Mouse (Mus musculus): ENCODE data around the gene Ddx39b.

Ddx39b gene

DNA sequence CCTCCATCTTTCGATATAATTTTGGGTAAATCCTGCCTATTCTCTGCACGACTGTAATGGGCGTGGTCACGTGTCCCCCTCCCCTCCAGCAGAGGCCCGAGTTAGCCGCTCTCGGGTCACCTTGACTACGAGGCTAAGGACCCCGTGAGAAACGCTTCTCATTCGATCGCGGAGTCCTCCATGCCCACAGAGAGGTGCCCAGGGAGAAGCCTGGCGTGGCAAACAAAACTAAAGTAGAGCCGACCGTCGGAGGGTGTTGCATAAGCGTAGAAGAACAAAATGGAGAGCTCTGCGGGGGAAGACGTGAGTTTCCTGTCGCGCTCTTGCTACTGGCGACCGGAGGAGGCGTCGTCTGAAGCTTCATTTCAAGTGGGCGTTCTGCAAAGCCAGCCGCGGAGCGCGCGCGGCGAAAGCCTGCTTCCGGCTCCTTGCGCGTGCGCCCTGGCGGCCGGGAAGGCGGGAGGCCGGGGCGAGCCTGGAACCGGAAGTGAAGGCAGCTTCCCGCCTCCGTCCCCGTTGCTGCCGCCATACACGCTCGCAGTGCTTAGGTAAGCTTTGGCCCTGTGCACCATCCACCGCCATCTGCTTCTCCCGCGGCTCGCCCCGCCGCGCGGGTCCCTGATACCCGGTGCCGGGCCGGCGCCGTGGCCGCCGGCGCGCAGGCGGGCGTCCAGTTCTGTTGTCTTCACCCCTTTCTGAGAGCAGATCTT lies at the start of gene Ddx39b:
Gene Ddx39b, plus strand, starts transcription at position 442 of the 710 bp plus-strand sequence.
- peak; percentile 91 for DNase-seq (ENCODE audit: low spot score)

DNA sequence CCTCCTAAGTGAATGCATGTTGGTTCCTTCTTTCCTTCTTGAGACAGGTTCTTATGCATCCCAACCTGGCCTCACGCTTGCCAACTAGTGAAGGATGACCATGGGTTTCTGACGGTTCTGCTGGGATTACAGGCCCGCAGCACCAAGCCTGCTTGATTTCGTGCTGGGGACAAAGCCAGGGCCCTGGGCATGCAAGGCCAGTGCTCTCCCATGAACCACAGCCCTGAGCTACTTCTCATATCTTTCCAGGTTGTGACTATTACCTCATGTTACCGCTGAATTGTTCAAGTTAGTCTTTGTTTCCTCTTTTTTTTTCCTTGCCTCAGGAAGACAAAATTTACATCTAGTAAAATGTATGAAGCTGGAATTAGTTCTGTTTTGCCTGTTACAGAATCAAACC lies 48.6 kb upstream of the Ddx39b start:
- no peak for DNase-seq (ENCODE audit: low spot score)

DNA sequence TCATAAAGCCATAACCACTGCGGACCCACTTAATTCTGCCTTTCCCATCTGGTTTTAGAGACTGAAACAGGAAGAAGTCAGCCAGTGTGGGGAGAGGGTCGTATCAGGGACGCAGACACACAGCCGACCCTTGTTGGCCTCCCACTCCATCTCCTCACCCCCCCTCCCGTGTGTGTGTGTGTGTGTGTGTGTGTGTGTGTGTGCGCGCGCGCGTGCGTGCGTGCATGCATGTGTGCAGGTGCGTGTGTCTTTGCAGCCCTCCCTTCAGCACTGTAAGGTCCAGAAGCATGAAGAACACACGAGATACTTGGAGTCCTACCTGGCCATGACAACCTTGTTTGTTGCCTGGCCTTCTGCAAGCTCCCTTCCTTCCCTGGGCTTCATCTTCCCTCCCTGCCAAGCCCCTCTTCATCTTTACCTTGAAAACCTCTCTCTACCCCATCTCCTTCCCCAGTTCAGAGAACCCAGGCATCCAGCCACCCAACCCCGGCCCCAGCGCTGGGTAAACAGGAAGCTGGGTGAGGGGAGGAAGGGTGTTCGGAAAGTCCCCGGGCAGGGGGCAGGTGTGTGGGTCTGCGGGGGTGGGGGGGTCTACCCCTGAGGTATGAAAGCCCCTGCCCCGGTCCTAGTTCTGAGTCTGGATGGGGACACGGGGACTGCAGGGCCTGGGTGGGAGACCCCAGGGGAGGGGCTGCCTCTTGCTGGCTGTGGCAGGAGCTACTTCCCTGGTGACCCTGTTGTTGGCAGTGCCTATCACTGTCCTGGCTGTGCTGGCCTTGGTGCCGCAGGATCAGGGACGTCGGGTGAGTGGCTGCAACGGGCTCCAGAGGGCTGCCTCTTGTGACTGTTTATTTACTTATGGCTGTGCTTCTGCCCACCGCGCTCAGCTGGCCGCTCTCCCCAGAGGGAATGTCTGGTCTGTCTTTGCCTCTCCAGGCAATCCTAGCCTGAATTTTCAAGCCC lies 47.4 kb upstream of the Ddx39b start, which contains the start of gene Ltb:
Gene Ltb, plus strand, starts transcription at position 559 of the 963 bp plus-strand sequence.
- DNase-seq (ENCODE audit: low spot score) = no peak

DNA sequence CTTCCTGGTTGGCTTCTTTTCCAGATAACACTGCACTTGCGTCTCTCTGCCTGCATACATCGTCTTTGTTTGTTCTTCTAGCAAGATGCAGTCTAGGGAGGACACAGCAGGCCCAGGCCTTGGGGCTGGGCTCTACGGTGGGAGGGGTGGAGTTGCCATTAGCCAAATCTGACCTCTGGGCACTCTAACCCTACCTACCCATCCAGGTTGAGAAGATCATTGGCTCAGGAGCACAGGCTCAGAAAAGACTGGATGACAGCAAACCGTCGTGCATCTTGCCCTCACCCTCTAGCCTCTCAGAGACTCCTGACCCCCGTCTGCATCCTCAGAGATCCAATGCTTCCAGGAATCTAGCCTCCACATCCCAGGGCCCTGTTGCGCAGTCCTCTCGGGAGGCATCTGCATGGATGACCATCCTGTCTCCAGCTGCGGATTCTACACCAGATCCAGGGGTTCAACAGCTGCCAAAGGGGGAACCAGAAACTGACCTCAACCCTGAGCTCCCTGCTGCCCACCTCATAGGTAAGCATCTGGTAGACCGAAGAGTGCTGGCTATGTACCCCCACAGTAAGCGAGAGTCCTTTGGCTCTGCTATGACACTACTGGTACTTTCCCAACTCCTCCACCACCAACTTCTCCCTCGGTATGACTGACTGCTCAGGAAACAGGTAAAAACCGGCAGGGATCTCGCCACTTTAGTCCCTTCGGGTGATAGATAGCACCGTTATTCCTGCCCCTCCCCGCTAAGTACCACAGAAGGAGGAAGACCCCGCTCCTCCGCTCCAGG lies 46.5 kb upstream of the Ddx39b start:
- DNase-seq (ENCODE audit: low spot score) = no peak

DNA sequence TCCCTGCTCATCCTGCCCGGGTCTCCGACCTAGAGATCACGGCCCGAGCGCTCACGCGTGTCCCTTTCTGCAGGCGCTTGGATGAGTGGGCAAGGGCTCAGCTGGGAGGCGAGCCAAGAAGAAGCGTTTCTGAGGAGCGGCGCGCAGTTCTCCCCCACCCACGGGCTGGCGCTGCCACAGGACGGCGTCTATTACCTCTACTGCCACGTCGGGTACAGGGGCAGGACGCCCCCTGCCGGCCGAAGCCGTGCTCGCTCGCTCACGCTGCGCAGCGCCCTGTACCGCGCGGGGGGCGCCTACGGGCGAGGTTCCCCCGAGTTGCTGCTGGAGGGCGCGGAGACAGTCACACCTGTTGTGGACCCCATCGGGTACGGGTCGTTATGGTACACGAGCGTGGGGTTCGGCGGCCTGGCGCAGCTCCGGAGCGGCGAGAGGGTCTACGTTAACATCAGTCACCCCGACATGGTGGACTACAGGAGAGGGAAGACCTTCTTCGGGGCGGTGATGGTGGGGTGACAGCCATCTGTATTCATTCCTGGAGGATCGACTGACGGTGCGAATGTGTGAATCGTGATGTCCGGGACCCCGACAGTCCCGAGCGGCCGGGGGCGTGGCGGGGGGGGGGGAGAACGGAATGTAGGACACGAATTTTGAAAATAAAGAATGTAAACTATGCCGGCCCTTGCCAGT lies 45.8 kb upstream of the Ddx39b start:
- no peak for DNase-seq (ENCODE audit: low spot score)

DNA sequence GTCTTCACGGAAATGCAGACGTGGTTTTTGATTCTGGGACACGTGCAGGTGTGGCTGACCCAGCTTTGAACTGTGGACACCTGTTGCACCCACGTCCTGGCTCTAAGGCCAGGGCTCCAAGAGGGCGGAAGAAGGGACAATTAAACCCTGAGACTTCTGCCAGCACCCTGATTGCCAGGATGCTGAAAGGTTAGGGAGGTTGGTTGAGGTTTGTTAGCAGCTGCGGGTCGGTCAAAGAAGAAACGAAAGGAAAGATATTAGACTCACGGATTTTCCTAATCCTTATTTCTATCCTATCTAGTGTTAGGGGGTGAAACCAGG lies 45.3 kb upstream of the Ddx39b start:
- DNase-seq (ENCODE audit: low spot score) = no peak

DNA sequence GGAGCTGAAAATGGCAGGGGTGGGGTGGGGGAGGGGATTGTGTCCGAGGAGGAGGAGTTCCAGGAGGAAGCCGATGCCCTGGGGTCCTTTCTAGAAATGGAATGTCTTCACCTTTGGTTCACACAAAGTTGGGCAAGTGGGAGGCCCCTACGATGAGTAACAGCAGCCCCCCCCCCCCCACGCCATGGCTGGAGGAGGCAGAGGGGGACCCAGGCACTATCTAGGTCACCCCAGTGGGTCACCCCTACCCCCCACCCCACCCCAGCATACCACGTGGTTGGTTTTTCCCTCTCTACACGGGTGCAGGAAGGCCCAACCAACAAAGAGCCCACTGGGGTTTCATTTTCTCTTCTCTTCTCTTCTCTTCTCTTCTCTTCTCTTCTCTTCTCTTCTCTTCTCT lies 44.4 kb upstream of the Ddx39b start:
- no peak for DNase-seq (ENCODE audit: low spot score)

DNA sequence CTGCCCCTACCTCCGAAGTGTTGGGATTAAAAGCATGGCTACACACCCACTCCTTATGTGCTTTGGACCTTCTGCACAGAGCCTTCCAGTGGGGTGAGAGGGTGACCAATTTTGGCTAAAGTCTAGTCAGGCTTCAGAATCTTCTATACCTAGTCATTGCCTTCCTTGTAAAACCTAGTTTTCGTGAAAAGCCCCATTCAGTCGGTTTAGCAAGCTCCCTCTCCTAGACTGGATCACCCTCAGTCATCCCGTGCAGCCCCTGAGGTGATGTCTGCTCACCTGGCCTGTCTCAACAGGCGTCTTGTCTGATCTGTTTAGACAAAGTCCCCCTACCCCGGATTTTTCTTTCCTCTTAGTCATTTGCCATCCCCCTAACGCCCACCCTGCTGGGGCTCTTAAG lies 43.5 kb upstream of the Ddx39b start:
- no peak for DNase-seq (ENCODE audit: low spot score)

DNA sequence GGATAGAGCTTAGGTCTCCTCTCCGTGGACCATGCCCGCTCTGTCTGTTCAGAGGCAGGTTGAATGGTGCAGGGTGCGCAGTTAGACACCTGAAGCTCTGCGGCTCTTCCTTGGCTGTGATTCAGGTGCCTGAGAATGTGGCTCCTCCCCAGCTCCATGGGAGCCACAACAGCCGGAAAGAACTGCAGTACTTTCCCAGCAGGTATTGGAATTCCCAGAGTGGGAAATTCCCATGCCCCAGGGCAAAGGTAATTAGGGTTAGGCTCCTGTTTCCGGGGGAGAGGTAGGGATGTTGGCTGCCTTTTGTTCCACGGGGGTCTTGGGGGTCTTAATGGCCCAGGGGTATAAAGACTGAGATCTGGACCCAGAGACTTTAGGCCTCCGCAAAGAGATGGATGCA lies 42.6 kb upstream of the Ddx39b start:
- DNase-seq (ENCODE audit: low spot score) = no peak

DNA sequence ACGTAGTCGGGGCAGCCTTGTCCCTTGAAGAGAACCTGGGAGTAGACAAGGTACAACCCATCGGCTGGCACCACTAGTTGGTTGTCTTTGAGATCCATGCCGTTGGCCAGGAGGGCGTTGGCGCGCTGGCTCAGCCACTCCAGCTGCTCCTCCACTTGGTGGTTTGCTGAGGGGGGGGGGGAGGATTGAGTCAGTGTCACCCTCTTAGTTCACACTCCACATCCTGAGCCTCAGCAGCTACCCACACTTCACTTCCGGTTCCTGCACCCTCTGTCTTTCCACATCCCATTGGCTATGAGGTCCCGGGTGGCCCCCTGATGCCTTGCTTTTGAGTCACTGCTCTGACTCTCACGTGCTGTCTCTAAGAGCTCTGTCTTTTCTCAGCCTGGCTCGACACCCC lies 41.1 kb upstream of the Ddx39b start:
- no peak for DNase-seq (ENCODE audit: low spot score)

DNA sequence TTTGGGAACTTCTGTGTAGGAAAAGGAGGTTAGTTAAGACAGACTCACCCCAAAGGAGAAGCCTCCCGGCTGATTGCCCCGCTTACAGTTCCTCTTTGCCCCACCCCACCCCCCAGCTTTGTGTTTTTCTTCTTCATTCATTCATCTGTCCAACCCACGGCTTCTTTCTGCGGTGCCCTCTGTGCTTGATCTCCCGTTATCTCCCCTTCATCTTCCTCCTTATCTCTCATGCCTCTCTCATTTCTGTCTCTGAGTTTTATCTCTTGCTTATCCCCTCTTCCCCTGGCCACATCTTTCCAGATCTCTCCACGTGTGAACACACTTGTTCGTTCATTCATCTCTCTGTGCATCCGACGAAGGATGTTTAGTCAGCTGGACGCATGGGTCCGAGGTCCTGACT lies 40.4 kb upstream of the Ddx39b start:
- DNase-seq (ENCODE audit: low spot score) = no peak

DNA sequence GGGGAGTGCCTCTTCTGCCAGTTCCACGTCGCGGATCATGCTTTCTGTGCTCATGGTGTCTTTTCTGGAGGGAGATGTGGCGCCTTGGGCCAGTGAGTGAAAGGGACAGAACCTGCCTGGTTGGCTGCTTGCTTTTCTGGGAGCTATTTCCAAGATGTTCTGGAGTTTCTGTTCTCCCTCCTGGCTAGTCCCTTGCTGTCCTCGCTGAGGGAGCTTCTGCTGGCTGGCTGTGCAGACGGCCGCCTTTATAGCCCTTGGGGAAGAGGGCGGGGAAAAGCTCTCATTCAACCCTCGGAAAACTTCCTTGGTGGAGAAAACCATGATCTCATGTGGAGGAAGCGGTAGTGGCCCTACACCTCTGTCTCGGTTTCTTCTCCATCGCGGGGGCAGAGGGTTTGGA lies 39.8 kb upstream of the Ddx39b start, which contains the start of gene Tnf:
Gene Tnf, minus strand, starts transcription at position 221 of the 400 bp plus-strand sequence.
- DNase-seq (ENCODE audit: low spot score) = no peak

DNA sequence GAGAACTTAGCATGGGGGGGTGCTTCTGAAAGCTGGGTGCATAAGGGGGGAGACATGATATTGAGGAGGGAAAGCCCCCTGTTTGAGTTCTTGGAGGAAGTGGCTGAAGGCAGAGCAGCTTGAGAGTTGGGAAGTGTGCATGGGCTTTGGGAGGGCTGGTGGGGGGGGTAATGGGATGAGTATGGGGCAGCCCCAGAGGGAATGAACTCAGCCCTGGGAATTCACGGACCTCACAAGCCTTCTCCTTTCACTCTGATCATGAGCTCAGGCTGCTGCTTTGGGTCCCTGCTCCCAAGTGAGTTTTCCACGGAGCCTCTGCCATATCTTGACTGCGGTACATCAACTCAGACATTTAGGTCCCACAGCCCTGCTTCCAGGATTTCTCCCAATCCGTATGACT lies 39.1 kb upstream of the Ddx39b start:
- DNase-seq (ENCODE audit: low spot score) = no peak

DNA sequence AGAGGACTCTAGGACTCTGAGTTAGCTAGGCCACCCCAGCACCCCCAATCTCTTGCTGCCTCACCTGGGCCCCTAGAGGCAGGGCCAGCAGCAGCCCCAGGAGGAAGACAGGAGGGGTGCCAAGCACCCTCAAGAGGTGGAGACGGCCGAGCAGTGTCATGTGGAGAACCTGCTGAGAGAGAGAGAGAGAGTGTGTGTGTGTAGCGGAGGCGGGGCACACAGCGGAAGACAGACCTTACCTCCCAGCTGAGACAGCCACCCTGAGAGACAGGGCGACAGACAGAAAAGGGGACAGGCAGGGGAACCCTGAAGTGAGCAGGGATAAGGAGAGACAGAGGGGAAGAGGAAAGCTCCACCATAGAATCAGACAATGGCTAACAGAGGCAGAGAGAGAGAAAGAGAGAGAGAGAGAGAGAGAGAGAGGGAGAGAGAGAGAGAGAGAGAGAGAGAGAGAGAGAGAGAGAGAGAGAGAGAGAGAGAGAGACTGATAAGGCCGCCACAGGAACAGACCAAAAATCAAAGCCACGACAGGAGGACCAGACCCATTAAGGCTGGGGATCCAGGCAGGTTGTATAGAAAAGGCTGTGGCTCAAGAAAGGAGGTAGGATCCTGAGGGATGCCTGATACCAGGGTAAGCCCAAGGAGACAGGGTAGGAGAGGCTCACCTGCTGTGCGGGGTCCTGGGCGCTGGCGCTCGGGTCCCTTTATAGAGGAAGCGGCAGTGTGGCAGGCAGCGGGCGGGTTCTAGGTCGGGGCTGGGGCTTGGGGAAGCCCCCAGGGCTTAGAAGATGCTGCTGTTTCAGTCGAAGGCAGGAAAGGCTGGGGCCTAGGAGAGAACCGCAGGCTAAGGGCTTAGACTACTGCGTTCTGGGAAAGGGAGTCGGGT lies 36.8 kb upstream of the Ddx39b start, which contains the start of gene Lta:
Gene Lta, minus strand, starts transcription at position 858 of the 886 bp plus-strand sequence.
- DNase-seq (ENCODE audit: low spot score) = no peak

DNA sequence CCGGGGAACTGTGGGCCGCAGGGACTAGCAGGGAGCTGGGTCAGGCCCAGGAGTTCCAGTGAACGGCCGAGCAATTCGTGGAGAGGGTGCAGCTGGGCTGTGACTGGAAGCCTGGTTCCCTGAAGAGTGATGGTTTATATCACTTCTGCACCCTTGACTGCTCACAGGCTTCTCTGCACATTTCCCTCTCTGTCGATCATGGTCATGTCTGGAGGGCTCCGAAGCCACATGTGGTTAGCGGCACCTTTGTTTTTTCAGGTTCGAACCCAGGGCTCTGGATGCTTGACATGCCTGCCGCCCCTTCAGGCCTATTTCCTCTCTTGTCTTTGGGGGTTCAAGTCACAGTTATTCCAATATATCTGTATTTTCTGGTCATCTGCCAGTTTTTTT lies 36.2 kb upstream of the Ddx39b start:
- no peak for DNase-seq (ENCODE audit: low spot score)

DNA sequence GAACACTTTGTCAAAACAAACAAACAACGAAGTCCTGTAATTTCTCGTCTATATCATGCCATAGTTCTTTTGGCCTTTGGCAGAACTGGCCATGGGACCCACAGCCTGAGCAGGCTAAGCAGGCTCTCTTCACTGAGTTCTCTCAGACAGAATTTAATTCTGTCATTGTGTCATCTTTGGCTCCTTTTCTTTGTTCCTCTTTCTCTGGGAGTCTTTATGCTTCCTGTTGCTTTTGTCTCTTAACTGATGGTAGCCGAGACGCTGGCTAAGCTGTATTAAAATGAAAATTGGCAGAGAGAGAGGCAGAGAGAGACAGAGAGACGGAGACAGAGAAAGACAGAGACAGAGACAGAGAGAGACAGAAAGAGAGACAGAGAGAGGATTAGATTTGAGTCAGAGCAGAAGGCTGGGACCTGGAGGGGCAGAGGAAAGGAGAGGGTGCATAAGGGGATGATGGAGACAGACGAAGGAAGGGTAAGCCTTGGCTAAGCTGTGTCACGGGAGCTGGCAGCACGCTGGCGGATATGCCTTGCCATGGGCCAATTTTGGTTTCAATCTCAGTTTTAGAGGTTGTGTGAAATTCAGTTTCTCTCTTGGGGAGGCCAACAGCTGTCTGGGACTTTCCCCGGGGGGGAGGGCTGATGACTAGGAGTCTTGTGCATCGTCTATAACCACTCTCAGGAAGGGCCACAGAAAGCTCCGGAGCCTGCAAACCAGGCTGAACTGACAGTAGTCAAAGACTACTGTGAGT lies 31.6 kb upstream of the Ddx39b start:
- DNase-seq (ENCODE audit: low spot score) = no peak

DNA sequence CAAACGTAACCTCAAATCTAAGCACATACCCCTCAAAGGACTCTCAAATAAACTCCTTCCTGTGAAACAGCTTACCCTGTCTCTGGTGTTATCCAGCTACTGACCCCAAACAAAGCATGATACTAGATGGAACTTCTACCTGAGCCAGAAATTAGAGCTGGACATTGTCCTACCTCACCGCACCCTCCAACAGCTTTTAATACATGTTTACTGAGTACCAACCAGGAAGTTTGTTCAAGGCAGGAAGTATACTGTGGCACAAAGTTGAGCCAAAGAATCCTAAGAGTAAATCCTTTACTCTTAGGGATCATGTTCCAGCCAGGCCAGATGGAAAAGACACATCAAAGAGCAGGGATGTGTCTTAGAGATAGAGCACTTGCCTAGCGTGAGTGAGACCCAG lies 31.0 kb upstream of the Ddx39b start:
- no peak for DNase-seq (ENCODE audit: low spot score)

DNA sequence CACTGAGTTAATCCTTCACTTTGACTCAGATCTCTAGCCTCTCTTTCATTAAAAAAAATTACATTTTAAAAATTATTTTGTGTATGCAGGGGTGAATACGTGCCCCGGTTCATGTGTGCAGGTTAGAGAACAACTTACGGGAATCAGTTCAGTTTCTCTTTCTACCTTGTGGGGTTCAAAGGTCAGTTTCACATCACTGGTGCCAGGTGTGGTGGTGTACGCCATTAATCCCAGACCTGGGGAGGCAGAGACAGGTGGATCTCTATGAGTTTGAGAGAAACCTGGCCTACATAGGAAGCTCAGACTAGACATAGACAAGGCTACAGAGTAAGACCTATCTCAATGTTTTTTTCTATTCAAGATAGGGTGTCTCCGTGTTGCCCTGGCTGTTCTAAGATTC lies 28.5 kb upstream of the Ddx39b start:
- no peak for DNase-seq (ENCODE audit: low spot score)

DNA sequence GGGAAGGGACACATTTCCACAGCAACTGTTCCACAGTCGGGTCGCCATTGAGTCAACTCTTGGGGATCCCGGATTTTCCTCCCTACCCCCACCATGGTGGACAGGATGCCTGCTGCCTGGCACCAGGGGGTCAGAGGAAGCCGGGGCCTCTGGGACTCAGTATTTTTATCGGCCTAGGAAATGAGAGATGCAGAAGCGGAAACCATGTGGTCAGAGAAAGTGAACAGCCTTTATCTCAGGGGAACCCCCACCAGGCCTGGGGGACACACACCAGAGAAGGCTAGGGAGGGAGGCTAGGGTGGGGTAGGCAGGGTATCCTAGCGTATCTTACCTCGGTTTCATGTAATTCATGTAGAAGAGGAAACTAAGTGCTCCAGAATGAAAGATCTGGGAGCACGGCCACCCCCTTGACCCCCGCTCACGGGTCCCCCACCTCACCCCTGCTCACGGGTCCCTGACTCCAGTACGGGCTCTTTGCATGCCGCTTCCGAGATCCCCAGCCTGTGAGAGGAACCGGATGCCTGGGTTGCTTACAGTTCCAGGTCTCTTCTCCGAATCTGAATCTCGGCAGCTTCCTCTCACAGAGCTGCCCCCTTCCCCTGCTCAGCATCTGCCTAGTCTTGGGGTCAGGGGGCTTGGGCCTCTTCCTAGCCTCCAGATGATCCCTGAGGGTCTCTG lies 22.9 kb upstream of the Ddx39b start:
- no peak for DNase-seq (ENCODE audit: low spot score)
